Mouse (Mus musculus): ENCODE measurements around the gene Rhov.
A peak's percentile ranks its signal among the peaks of the same experiment; 100 is the strongest.

The Rhov gene

DNA sequence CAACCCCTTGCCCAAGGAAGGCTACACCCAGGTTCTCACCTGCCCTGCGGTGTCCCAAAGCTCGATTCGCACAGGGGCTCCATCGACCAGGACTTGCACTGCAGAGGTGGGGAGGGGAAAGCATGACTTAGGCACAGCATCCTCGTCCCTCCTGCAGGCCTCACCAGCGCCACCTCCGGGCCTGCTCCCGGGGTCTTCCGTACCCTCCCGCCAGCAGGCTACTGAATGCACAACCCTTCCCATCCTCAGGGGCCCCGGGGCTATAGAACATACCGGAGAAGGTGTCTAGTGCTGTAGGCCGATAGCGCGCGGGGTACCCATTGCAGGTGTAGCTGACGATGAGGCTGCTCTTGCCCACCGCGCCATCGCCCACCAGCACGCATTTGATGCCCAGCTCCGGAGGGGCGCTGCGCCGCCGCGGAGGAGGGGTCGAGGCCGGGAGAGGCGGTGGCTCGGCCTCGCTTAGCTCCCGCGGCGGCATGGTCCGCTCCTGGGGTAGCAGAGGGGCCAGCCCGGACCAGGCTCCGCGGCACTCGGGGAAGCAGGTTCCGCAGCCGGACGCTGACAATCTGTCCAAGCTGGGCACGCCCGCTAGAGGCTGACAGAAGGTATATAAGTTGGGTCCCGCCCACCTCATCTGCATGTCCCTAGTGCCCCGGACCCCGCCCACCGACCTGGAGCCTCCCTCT lies at the start of gene Rhov:
Rhov (minus strand) TSS at position 630 of the 689 bp plus-strand sequence.
- peak; percentile 74 to 80 for DNase-seq (ENCODE audit: low spot score in 2 of 2)

DNA sequence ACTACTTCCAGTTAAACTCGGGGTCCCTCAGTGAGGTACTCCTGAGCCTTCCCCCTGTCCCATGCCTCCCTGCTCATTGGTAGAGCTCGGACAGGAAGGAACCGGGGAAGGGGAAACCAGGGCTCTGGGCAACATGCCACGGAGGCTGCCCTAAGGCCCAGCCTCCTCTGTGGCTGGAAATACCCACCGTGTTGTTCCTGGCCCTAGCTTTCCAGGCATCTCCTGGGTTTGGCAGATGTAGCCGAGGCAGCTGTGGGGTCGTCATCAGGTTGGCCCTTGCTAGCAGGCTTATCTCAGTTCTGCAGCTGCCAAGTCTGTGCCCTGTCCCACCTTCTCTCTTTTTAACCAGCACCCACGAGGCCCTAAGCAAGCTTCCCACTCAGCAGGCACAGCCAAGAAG lies 49.5 kb upstream of the Rhov start:
- no peak for DNase-seq (ENCODE audit: low spot score in 2 of 2)

DNA sequence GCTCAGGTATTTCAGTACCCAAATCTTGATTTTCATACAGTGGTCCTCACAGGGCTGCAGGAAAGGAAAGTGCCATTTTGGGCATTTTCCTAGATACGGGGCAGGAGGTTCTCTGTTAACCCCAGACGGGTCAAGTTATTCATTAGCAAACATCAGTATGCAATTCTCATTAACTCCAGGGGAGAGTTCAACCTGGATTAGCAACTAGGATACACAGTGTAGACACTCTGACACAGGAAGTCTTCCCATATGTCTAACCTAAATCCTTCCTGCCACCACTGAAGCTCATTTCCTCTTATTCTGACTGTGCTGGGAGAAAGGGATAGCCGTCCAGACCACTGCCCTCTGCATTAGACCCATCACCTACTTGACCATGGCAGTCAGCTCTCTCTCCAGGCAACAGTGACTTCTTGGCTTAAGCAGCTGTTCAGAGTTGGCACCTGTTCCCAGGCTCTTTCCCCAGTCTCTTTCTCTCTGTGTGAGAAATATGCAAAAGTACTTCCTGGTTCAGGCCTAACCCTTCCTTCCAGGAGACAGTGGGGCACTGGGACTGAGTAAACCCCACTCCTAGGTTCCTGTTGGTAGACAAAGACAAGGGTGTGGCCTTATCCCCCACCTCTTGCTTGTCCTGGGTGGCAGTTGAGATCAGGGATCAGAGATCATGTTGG lies 47.1 kb upstream of the Rhov start:
- no peak for DNase-seq (ENCODE audit: low spot score in 2 of 2)

DNA sequence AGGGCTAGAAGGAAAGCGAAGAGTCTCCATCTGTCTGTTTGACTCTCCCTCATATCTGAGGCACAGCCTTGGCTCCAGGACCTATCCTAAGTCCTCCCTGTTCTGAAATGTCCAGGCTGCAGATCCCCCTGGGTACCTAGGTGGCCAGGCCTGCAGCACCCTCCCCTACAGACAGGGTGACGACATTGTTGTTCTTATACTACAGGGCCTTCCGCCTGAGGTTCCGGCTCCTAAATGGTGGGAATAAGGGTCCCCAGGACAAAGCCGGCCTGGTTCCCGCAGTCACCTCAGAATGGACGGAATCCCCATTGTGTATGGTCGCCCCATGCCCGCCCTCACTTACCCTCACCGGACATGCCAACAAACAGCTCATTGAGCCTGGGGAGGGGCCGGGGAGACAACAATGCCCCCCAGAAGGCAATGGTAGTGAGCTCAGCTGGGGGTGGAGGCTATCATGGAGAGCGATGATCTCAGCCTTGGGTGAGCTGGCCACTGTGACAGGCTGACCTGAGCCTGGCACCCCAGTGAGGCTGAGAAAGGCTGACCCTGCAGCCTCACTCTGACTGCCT lies 43.8 kb upstream of the Rhov start:
- DNase-seq (ENCODE audit: low spot score in 2 of 2) = no peak

- DNase-seq (ENCODE audit: low spot score in 2 of 2) = no peak
Observed at GRCm38 (mm10) chr2:119313780-119314479, 42.9 kb upstream of the Rhov start.

DNA sequence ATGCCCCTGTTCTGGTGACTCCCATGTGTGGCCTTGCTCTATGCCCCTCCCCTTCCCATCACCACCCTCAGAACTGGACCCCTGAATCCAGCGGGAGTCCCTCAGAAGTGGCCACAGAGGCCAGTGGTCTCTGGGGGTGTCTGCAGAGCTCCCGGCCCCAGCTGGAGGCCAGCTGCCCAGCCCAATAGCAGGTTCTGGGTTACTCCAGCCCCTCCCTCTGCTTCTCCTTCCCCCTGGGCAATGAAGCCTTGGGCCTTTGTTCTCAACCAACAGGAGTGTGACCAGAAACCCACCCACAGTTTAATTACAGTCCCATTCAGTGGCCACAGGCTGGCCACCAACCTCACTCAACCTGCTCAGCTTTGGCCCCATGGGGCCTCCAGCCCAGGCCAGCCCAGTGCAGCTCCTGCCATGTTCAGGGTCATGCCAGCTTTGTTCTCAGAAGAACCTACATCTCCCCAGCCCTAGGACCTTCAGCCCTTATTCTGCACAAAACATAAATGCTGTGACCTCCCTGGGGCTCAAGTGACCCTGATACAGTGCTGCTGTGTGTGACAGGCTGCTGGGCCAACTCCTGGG lies 41.4 kb upstream of the Rhov start:
- no peak for DNase-seq (ENCODE audit: low spot score in 2 of 2)

DNA sequence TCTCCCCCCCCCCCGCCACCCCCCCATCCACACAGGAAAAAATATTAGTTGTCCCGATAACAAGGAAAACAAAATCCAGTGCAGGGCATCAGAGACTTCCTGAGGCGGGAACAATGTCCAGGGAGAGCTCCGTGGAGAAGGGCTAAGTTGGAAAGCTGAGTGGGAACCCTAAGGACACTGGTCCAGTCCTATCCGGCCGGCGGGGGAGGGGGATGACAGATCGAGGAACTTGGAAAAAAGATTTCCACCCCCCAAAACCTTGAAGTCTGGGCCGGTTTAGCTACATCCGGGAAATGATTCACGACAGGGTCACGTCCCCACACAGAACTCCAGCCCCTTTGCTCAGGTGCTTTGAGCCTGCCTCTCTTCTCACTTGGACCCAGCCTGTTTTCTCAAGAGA lies 40.5 kb upstream of the Rhov start:
- no peak for DNase-seq (ENCODE audit: low spot score in 2 of 2)

DNA sequence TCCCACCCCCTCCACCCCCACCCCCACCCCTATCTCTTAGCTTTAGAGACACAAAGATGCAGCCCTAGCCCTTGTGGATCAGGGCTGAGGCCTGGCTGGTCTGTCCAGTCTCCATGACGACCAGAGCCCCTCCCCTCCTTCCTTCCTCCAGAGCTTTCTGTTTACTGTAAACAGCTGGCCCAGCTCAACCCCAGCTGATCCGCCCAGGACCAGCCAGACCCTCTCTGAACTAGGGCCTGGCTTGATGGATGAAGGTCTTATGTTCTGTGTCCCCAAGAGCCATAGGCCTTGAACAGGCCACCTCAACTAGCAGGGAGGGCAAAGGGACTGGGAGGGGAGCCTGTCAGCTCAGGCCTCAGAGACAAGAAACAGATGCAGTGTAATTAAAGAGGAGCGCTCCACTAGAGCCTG lies 33.7 kb upstream of the Rhov start:
- no peak for DNase-seq (ENCODE audit: low spot score in 2 of 2)

DNA sequence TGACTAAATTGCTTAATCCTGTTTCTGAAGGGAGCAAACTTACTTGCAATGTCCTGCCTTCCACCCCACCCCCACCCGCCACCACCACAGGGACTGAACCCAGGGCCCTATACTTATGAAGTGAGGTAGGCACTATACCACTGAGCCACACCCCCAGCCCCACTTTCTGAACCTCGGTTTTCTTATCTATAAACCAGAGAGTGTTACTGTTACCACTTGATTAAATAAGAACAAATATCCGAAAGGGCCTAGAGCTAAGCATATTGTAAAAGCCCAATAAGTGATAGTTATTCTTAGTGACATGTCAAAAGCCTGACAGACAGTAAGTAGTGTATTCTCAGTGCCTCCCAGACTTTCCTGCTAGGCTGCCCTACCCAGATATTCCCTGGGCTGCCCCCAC lies 33.3 kb upstream of the Rhov start:
- DNase-seq (ENCODE audit: low spot score in 2 of 2) = no peak

GRCm38 (mm10) chr2:119302876-119303275 lies 31.8 kb upstream of the Rhov start:
- no peak for DNase-seq (ENCODE audit: low spot score in 2 of 2)

- no peak for DNase-seq (ENCODE audit: low spot score in 2 of 2)
Observed at GRCm38 (mm10) chr2:119300819-119301493, 29.9 kb upstream of the Rhov start.

DNA sequence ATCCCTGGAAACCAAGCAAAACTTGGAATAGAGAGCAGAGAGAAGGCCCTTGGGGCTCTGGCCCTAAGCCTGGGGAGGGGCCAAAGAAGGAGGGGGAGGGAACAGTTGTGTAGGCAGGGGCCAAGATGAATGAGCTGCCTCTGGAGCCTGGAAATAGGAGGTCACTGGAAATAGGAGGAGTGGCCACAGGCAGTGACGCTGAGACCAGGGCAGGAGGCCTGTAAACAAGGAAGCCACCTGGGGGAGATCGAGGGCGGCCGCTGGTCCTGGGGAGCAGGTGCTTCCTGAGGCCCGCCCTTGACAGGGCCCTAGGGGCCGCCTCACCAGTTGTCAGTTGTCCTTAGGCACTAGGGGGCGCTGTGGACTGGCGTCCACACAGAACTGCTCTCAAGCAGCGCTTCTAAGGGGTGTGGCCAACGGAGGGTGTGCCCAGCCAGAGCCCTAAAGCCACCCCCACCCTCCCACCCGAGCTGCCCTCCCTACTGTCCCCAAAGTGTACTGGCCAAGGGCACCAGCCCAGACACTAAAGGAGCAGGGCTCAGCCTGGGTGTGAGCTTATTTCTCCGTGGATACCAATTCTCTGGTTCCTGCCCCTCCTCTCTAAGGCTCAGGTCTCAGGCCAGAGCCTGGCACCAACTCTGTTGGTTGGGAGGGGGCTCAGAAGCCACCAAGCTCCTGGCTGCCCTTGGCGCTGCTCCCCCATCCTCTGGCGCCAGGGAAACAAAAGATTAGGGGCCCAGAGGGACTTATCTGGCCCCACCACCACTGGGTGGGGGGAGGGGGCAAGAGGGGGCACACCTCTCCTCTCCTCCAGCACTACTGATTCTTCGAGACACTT lies 29.1 kb upstream of the Rhov start:
- DNase-seq (ENCODE audit: low spot score in 2 of 2) = peak; percentile 56 to 81

DNA sequence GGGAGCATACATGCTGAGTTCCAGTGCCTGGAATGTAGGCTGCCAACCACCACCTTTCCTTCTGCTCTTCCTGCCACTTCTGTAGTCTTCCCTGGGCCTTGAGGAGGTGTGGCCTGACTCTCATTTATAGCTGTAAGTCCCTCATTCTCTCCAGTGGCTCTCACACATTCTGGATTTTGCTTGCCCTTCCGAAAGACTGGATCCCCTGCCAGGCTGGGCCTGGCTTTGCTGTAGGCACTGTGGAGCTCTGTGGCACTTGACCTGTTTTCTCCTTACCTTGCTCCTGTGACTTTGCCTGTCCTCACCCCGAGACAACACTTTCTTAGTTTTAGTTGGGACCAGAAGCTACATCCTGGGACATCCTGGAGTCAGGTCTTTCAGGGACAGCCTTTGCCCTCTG lies 27.8 kb upstream of the Rhov start:
- no peak for DNase-seq (ENCODE audit: low spot score in 2 of 2)

DNA sequence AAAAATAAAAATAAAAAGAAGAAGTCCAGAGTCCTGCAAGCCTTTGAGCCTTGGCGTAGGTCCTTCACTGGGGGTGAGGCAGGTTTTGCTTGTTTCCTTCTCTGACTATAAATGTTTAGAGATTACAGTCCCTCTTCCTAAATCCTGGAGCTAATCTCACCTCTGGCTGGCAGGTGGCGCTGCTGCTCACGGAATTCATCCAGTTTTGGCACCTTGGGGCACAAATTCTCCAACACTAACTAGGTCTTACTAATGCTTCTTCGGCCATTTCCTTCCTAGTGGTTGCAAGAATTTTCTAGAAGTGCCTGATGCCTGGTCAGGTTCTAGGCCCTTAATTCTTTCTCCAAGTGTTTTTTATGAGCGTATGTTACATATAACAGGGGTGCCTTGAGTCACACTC lies 27.3 kb upstream of the Rhov start:
- peak; percentile 47 to 72 for DNase-seq (ENCODE audit: low spot score in 2 of 2)

- DNase-seq (ENCODE audit: low spot score in 2 of 2) = no peak
Observed at GRCm38 (mm10) chr2:119297506-119297905, 26.4 kb upstream of the Rhov start.

GRCm38 (mm10) chr2:119296756-119297155 lies 25.7 kb upstream of the Rhov start:
- no peak for DNase-seq (ENCODE audit: low spot score in 2 of 2)

- DNase-seq (ENCODE audit: low spot score in 2 of 2) = no peak
Observed at GRCm38 (mm10) chr2:119294411-119294810, 23.3 kb upstream of the Rhov start.

GRCm38 (mm10) chr2:119293776-119294390 lies 22.8 kb upstream of the Rhov start:
- DNase-seq (ENCODE audit: low spot score in 2 of 2) = no peak

- no peak for DNase-seq (ENCODE audit: low spot score in 2 of 2)
Observed at GRCm38 (mm10) chr2:119293311-119293710, 22.2 kb upstream of the Rhov start.

DNA sequence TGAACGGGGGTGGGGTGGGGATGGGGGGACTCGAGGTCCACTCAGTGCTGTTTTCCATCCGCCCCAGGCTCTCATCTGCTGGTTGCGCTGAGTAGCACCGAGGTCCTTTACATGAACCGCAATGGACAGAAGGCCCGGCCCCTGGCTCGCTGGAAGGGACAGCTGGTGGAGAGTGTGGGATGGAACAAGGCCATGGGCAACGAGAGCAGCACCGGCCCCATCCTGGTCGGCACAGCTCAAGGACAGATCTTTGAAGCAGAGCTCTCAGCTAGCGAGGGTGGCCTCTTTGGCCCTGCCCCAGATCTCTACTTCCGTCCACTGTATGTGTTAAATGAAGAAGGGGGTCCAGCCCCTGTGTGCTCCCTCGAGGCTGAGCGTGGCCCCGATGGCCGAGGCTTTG lies 21.8 kb upstream of the Rhov start:
- no peak for DNase-seq (ENCODE audit: low spot score in 2 of 2)
